23 mouse cellular contexts compared by ENCODE assay signal in genomic region chr19:56449537-56449936, GRCm38 (mm10). TPM values are rescaled to one million over a fixed set of nuclear protein-coding genes. Genes with fewer than 3 reads are reported as not detected.
DNase-seq lines count a peak whose midpoint lies in the region; TF ChIP-seq lines count a peak whose summit lies in the region.
"Had no signal": no experiment of that assay in that cellular context is flagged by ENCODE, and none has a peak within 500 bp of the region (broad histone marks: within the 10 kb centered on the region; RNA-seq: fewer than 3 reads in every experiment).

No protein-coding gene starts in this region.

- TF ChIP-seq POLR2A in cortical plate, adult 2 months (IDR thresholded peaks at IDR 0.05; ENCODE audit: extremely low read depth, insufficient read depth, low read length), result no peak

- TF ChIP-seq CTCF in left cerebral cortex, adult 2 months (IDR thresholded peaks at IDR 0.05), result no peak
- TF ChIP-seq CTCF in cortical plate, adult 2 months (IDR thresholded peaks at IDR 0.05; ENCODE audit: extremely low read depth, insufficient read depth, low read length), result no peak

- intact Hi-C loops in left cerebral cortex, adult 2 months (cut with DNase I), result no loop called here
- intact Hi-C loops in left cerebral cortex, postnatal 14 days (cut with DNase I), result no loop called here

- peak; percentile 36 to 63 for DNase-seq in frontal cortex, adult 2 months (ENCODE audit: extremely low spot score in 1 of 2, low spot score in 1 of 2)
- DNase-seq in frontal cortex, postnatal 14 days (ENCODE audit: low spot score in 2 of 2), result no peak
- no peak for DNase-seq in left cerebral cortex, adult 2 months (ENCODE audit: extremely low spot score in 1 of 2, low spot score in 2 of 2)
- no peak for DNase-seq in left cerebral cortex, postnatal 14 days (ENCODE audit: low spot score in 2 of 2)
- peak; percentile 64 to 70 for DNase-seq in right cerebral cortex, postnatal 10 days (ENCODE audit: low spot score in 2 of 2)
- no peak for DNase-seq in right cerebral cortex, postnatal 25 days
- DNase-seq in cerebellum, postnatal 36 days, result no peak
- DNase-seq: adrenal gland, adult 2 months; adrenal gland, postnatal 10 days; adrenal gland, postnatal 25 days; cerebellum, adult 11-12 months; cerebellum, adult 2 months; cerebellum, adult 9-10 months; cerebellum, postnatal 10 days; cerebellum, postnatal 25 days; forebrain, postnatal 0 days had no signal

- peak overlapping the region; percentile 10; the same call in 1 of the 2 replicates for H3K27ac ChIP-seq in left cerebral cortex, adult 2 months
- 0 out of 2 replicates have a peak overlapping the region, but pooled peaks have one; percentile 6 for H3K27ac ChIP-seq in cortical plate, adult 2 months (ENCODE audit: insufficient read depth, low read length)
- H3K27ac ChIP-seq: embryonic facial prominence, embryonic 10.5 days; embryonic facial prominence, embryonic 12.5 days; forebrain, embryonic 13.5 days; forebrain, embryonic 15.5 days had no signal

- no peak overlapping the region for H3K4me3 ChIP-seq in left cerebral cortex, adult 2 months
- H3K4me3 ChIP-seq in cortical plate, adult 2 months (ENCODE audit: insufficient read depth, low read length), result no peak overlapping the region
- H3K4me3 ChIP-seq: embryonic facial prominence, embryonic 10.5 days; embryonic facial prominence, embryonic 12.5 days; forebrain, embryonic 13.5 days; forebrain, embryonic 15.5 days had no signal

- H3K4me1 ChIP-seq in cortical plate, adult 2 months (ENCODE audit: control insufficient read depth, insufficient read depth, low read length), result peaks cover 8% of the 10 kb centered on the region
- H3K4me1 ChIP-seq: forebrain, embryonic 13.5 days; forebrain, embryonic 15.5 days had no signal

RNA-seq across cellular contexts. Expression of gene Plekhs1, which starts 11.9 kb away (rescaled TPM):
- polyA plus RNA-seq in frontal cortex, adult 2 months (2012; rRNA removed), result 0.44 and 0.67 TPM in 2 replicates
- total RNA-seq in left cerebral cortex, adult 2 months (2021), result under 1 TPM; 0.72 to 0.89 TPM
- total RNA-seq in left cerebral cortex, postnatal 14 days (2021), result 1 to 10 TPM in 1 of 2 experiments, under 1 TPM in 1; 0.76 to 1.8 TPM
- polyA plus RNA-seq in cortical plate, adult 2 months (2012; rRNA removed), result 0.38 and 0.61 TPM in 2 replicates
- total RNA-seq: common myeloid progenitor, adult 5-6 weeks had no signal
- polyA plus RNA-seq: C2C12 had no signal

RNA-seq across cellular contexts. Expression of gene Casp7, which starts 52.6 kb away (rescaled TPM):
- 5.1 and 5.3 TPM in 2 replicates for polyA plus RNA-seq in frontal cortex, adult 2 months (2012; rRNA removed)
- total RNA-seq in left cerebral cortex, adult 2 months (2021), result 1 to 10 TPM; 3.9 to 4.1 TPM
- 1 to 10 TPM; 6.6 to 6.8 TPM for total RNA-seq in left cerebral cortex, postnatal 14 days (2021)
- 4.4 TPM in 2 replicates for polyA plus RNA-seq in cortical plate, adult 2 months (2012; rRNA removed)

RNA-seq across cellular contexts. Expression of gene Nrap, which starts 59.7 kb away (rescaled TPM):
- polyA plus RNA-seq in frontal cortex, adult 2 months (2012; rRNA removed), result 0.46 and 0.58 TPM in 2 replicates
- under 1 TPM; 0.63 to 0.87 TPM for total RNA-seq in left cerebral cortex, adult 2 months (2021)
- under 1 TPM; 0.47 to 0.48 TPM for total RNA-seq in left cerebral cortex, postnatal 14 days (2021)
- polyA plus RNA-seq in cortical plate, adult 2 months (2012; rRNA removed), result 0.38 and 0.40 TPM in 2 replicates
- total RNA-seq: adrenal gland, adult 2 months had no signal
- polyA plus RNA-seq: adrenal gland, adult 2 months had no signal

Comparison
In these comparisons a context has a peak if more than half of its experiments do, and no peak if none do; other contexts are left out.
1. DNase-seq: peak in frontal cortex, adult 2 months (2 of 2) and right cerebral cortex, postnatal 10 days (2 of 2); none in frontal cortex, postnatal 14 days (0 of 2), left cerebral cortex, adult 2 months (0 of 2), left cerebral cortex, postnatal 14 days (0 of 2), right cerebral cortex, postnatal 25 days (single experiment) and cerebellum, postnatal 36 days (0 of 2).